Mouse (Mus musculus) lung, postnatal 0 days (tissue): ENCODE measurements at regions not wholly inside any gene's neighbourhood (a gene's known extent, or its start where the extent isn't known, plus 50 kb on each side); places are given as distances from the start of the nearest gene placed in this dataset.

Experiments
- CTCF ChIP-seq: IDR thresholded peaks from 2 replicates; pipeline ENCODE4 v1.5.1; 2016; ENCODE audit warnings: antibody characterized with exemption, mild to moderate bottlenecking
- EP300 ChIP-seq: IDR thresholded peaks from 2 replicates; pipeline ENCODE4 v1.6.1; 2016; ENCODE audit warnings: antibody characterized with exemption, mild to moderate bottlenecking, control low read depth

- TF ChIP-seq CTCF (no peak), EP300 (no peak)
These were observed 221.8 kb upstream of the Gbe1 start for GRCm38 (mm10) chr16:70091963-70092362.
